Mouse (Mus musculus) ES-E14 (cell line): Measurements from ENCODE around the gene Nceh1.

Experiments used
- CHD2 ChIP-seq: IDR thresholded peaks from 2 replicates; pipeline ENCODE4 v1.6.1; 2014; ENCODE audit warnings: mild to moderate bottlenecking, low read depth, low read length, inconsistent platforms
- HCFC1 ChIP-seq: IDR thresholded peaks from 2 replicates; pipeline ENCODE4 v1.6.1; 2012; ENCODE audit warnings: low read length, inconsistent platforms, borderline replicate concordance; ENCODE audit not compliant: insufficient read depth
- MAFK ChIP-seq: IDR thresholded peaks from 2 replicates; pipeline ENCODE4 v1.6.1; 2014; ENCODE audit warnings: mild to moderate bottlenecking, low read depth, low read length, inconsistent platforms; ENCODE audit not compliant: insufficient read depth
- ZC3H11A ChIP-seq: IDR thresholded peaks from 2 replicates; pipeline ENCODE4 v1.6.1; 2012; ENCODE audit warnings: low read depth, mild to moderate bottlenecking, inconsistent platforms, low read length, borderline replicate concordance
- ZNF384 ChIP-seq: IDR thresholded peaks from 2 replicates; pipeline ENCODE4 v1.6.1; 2012; ENCODE audit warnings: low read depth, low read length, inconsistent platforms

- TF ChIP-seq HCFC1 = no peak
- no peak for TF ChIP-seq MAFK
- TF ChIP-seq ZNF384 = no peak
- no peak for TF ChIP-seq ZC3H11A
- TF ChIP-seq CHD2 = no peak
These were observed 85.1 kb downstream of the Nceh1 start for GRCm38 (mm10) chr3:27267887-27268286.
